Mouse (Mus musculus): ENCODE measurements around the gene Mdm2. TPM values are rescaled to one million over a fixed set of nuclear protein-coding genes. Genes with fewer than 3 reads are reported as not detected.

Mdm2 gene
- total and polyA plus RNA-seq, 2 experiments from 2014 or later = 31.3 to 93.0 TPM

DNA sequence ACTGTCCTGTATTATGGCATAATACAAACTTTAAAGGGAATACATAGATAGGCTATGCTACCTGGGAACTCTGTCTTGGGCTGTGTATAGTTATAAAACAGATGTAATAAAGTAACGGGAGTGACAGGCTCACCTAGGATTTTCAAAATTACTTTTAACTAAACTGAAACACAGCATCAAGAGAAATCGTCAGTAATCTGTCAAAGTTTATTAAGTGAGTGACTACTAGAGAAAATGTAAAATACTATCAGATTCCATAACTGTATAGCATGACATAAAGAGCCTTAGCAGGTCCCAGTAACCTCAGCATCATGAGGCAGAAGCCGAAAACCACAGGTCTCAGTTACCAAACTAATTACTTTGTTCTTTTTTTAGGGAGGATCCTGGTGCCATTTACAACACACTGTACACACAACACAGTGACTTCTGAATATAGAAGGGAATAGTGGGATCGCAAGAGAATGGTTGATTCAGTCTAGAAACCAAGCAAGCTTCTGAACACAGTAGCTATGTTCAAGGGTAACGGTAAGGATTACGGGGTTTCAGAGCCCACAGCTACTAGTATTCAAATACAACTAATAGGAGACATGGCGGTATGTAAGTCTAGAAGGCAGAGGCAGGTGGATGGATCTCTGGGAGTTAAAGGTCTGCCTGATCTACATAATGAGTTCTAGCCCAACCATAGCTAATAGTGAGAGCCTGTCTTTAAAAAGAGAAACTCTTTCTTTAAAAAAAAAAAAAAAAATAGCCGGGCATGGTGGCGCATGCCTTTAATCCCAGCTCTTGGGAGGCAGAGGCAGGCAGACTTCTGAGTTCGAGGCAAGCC lies 12.0 kb downstream of the Mdm2 start:
- WGBS = 92% methylated on average over 10 of the region's 10 CpGs
- no peaks in the 10 kb centered on the region for H3K4me1 ChIP-seq (ENCODE audit: control insufficient read depth, insufficient read depth)
- peaks cover 93% of the 10 kb centered on the region for H3K36me3 ChIP-seq (replicated peaks; ENCODE audit: control insufficient read depth, insufficient read depth, low read length)
- TF ChIP-seq EP300 (IDR thresholded peaks at IDR 0.05; ENCODE audit: low read depth) = no peak
- no peak for TF ChIP-seq CTCF (IDR thresholded peaks at IDR 0.05; ENCODE audit: low read depth)
- no peak overlapping the region for H3K4me3 ChIP-seq (ENCODE audit: low read depth, low read length)
- ATAC-seq (ENCODE audit: insufficient read depth, low read depth) (no peak), DNase-seq (ENCODE audit: low spot score) (no peak)
- H3K9ac ChIP-seq (replicated peaks; ENCODE audit: low read depth, low read length) = no peak overlapping the region
- no peaks in the 10 kb centered on the region for H3K9me3 ChIP-seq (replicated peaks; ENCODE audit: control insufficient read depth, low read length)
- no peak overlapping the region for H3K27ac ChIP-seq (ENCODE audit: low read depth)
- no peak overlapping the region for H3K4me2 ChIP-seq (ENCODE audit: low read depth, low read length)
- H3K27me3 ChIP-seq (ENCODE audit: control insufficient read depth, insufficient read depth, low read length) = no peaks in the 10 kb centered on the region

DNA sequence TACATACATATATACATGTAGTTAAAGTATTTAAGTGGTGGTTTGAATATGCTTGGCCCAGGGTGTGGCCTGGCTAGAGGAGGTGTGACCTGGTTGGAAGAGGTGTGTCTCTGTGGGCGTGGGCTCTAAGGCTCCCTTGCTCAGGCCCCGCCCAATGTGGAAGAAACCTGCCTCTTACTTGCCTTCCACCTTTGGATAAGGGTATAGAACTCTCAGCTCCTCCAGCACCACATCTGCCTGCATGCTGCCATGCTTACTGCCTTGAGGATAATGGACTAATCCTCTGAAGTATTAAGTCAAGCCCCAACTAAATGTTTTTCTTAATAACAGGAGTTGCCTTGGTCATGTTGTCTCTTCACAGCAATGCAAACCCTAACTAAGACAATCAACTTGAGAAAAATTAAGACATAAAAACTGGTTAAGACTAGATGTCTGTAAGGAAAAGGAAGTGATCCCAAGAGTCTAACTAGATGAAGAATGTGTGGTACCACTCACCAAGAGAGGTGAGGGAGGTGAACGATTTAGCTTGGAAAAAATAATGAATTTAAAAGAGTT lies 12.9 kb downstream of the Mdm2 start:
- Histone ChIP-seq H3K27ac (ENCODE audit: low read depth) (no peak overlapping the region), H3K27me3 (ENCODE audit: control insufficient read depth, insufficient read depth, low read length) (no peaks in the 10 kb centered on the region), H3K4me3 (ENCODE audit: low read depth, low read length) (no peak overlapping the region), H3K9ac (replicated peaks; ENCODE audit: low read depth, low read length) (no peak overlapping the region), H3K4me1 (ENCODE audit: control insufficient read depth, insufficient read depth) (no peaks in the 10 kb centered on the region), H3K9me3 (replicated peaks; ENCODE audit: control insufficient read depth, low read length) (no peaks in the 10 kb centered on the region), H3K4me2 (ENCODE audit: low read depth, low read length) (no peak overlapping the region), H3K36me3 (replicated peaks; ENCODE audit: control insufficient read depth, insufficient read depth, low read length) (peaks cover 91% of the 10 kb centered on the region)
- 96% methylated on average over 3 of the region's 3 CpGs for WGBS
- DNase-seq (ENCODE audit: low spot score) = no peak
- no peak for TF ChIP-seq EP300 (IDR thresholded peaks at IDR 0.05; ENCODE audit: low read depth)
- TF ChIP-seq CTCF (IDR thresholded peaks at IDR 0.05; ENCODE audit: low read depth) = no peak
- ATAC-seq (ENCODE audit: insufficient read depth, low read depth) = no peak

DNA sequence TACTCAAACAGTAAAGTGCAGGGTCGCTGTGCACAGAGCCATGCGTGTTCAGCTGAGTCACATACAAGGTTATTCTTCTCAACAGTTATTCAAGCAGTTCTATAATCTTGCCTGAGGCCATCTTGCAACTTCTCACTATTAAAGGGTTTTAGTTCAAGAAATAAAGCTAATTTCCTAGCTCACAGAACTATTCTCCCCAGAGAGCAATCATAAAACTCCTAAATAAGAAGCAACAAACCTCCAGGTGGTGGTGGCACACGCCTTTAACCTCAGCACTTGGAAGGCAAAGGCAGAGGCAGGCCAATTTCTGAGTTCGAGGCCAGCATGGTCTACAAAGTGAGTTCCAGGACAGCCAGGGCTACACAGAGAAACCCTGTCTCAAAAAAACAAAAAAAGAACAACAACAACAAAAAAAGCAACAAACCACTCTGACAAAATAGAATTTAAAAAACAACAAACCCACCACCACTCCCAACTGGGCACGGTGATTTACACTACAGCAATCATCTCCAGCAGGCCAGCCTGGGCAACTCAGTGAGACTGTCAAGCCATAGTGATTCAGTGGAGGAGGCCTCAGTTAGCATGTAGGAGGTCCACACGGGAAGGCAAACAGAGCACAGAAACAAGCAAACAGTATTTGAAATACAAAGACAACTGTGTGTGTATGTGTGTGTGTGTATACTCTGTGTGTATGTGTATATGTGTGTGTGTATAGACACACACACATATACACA lies 13.6 kb downstream of the Mdm2 start:
- Histone ChIP-seq H3K9me3 (replicated peaks; ENCODE audit: control insufficient read depth, low read length) (no peaks in the 10 kb centered on the region), H3K4me2 (ENCODE audit: low read depth, low read length) (no peak overlapping the region), H3K4me3 (ENCODE audit: low read depth, low read length) (no peak overlapping the region), H3K27me3 (ENCODE audit: control insufficient read depth, insufficient read depth, low read length) (no peaks in the 10 kb centered on the region), H3K4me1 (ENCODE audit: control insufficient read depth, insufficient read depth) (no peaks in the 10 kb centered on the region), H3K36me3 (replicated peaks; ENCODE audit: control insufficient read depth, insufficient read depth, low read length) (peaks cover 93% of the 10 kb centered on the region), H3K27ac (ENCODE audit: low read depth) (no peak overlapping the region), H3K9ac (replicated peaks; ENCODE audit: low read depth, low read length) (no peak overlapping the region)
- no peak for DNase-seq (ENCODE audit: low spot score)
- WGBS = 93% methylated on average over 6 of the region's 6 CpGs
- ATAC-seq (ENCODE audit: insufficient read depth, low read depth) = no peak
- no peak for TF ChIP-seq CTCF (IDR thresholded peaks at IDR 0.05; ENCODE audit: low read depth)
- TF ChIP-seq EP300 (IDR thresholded peaks at IDR 0.05; ENCODE audit: low read depth) = no peak

DNA sequence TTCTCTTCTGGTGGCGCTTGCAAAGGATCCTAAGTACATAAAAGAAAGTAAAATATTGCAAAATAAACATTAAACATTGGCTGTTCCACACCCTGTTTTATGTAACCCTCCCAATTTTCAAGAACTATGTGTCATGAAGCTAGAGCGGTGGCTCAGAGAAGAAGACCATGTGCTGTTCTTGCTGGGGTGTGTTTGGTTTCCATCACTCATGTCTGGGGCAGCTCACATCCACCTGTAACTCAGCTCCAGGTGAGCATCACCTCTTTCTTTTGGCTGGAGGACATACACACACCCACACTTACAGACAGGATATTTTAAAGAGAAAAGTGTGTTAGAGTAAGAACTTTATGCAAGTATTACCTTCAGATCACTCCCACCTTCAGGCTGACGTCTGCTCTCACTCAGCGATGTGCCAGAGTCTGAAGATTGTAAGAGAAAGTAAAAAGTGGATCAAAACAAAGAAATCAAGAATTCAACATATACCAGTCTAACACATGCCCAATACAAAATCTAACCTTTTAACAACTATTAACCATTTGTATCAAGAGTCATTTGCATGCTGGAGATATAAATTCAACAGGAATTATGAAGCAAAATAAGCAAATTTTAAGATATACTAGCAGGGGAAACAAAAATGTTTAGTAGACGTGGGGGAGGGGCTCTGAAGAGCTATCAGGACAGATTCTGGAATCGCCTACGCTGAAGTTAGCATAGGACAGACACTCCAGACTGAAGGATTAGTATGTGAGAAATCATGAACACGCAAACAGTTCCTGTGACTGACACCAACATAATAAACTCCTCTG lies 14.3 kb downstream of the Mdm2 start:
- no peaks in the 10 kb centered on the region for H3K4me1 ChIP-seq (ENCODE audit: control insufficient read depth, insufficient read depth)
- H3K36me3 ChIP-seq (replicated peaks; ENCODE audit: control insufficient read depth, insufficient read depth, low read length) = peaks cover 93% of the 10 kb centered on the region
- no peak for TF ChIP-seq CTCF (IDR thresholded peaks at IDR 0.05; ENCODE audit: low read depth)
- TF ChIP-seq EP300 (IDR thresholded peaks at IDR 0.05; ENCODE audit: low read depth) = no peak
- 86% methylated on average over 8 of the region's 8 CpGs for WGBS
- no peak overlapping the region for H3K27ac ChIP-seq (ENCODE audit: low read depth)
- no peak overlapping the region for H3K4me2 ChIP-seq (ENCODE audit: low read depth, low read length)
- DNase-seq (ENCODE audit: low spot score) (no peak), ATAC-seq (ENCODE audit: insufficient read depth, low read depth) (no peak)
- no peaks in the 10 kb centered on the region for H3K9me3 ChIP-seq (replicated peaks; ENCODE audit: control insufficient read depth, low read length)
- no peaks in the 10 kb centered on the region for H3K27me3 ChIP-seq (ENCODE audit: control insufficient read depth, insufficient read depth, low read length)
- no peak overlapping the region for H3K9ac ChIP-seq (replicated peaks; ENCODE audit: low read depth, low read length)
- H3K4me3 ChIP-seq (ENCODE audit: low read depth, low read length) = no peak overlapping the region

DNA sequence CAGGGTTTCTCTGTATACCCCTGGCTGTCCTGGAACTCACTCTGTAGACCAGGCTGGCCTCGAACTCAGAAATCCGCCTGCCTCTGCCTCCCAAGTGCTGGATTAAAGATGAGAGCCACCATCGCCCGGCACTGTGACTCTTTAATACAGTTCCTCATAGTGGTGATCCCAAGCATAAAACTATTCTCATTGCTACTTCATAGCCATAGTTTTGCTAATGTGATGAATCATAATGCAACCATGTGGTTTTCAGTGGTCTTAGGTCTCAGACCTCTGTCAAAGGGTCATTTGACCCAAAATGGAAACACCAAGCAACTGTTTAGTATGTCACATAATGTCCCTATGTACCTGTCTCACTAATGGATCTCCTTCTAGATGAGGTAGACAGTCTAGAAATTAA lies 15.0 kb downstream of the Mdm2 start:
- 98% methylated on average over 4 of the region's 4 CpGs for WGBS
- TF ChIP-seq CTCF (IDR thresholded peaks at IDR 0.05; ENCODE audit: low read depth) = no peak
- TF ChIP-seq EP300 (IDR thresholded peaks at IDR 0.05; ENCODE audit: low read depth) = no peak
- no peaks in the 10 kb centered on the region for H3K27me3 ChIP-seq (ENCODE audit: control insufficient read depth, insufficient read depth, low read length)
- H3K27ac ChIP-seq (ENCODE audit: low read depth) = no peak overlapping the region
- H3K9me3 ChIP-seq (replicated peaks; ENCODE audit: control insufficient read depth, low read length) = no peaks in the 10 kb centered on the region
- H3K4me1 ChIP-seq (ENCODE audit: control insufficient read depth, insufficient read depth) = no peaks in the 10 kb centered on the region
- no peak overlapping the region for H3K9ac ChIP-seq (replicated peaks; ENCODE audit: low read depth, low read length)
- H3K4me3 ChIP-seq (ENCODE audit: low read depth, low read length) = no peak overlapping the region
- DNase-seq (ENCODE audit: low spot score) = no peak
- H3K4me2 ChIP-seq (ENCODE audit: low read depth, low read length) = no peak overlapping the region
- peaks cover 93% of the 10 kb centered on the region for H3K36me3 ChIP-seq (replicated peaks; ENCODE audit: control insufficient read depth, insufficient read depth, low read length)
- no peak for ATAC-seq (ENCODE audit: insufficient read depth, low read depth)
